Mouse (Mus musculus): ENCODE measurements around the gene Zc3hav1. TPM values are rescaled to one million over a fixed set of nuclear protein-coding genes. Genes with fewer than 3 reads are reported as not detected.

Zc3hav1 gene
- polyA plus RNA-seq, 1 experiment: 2.5 TPM

GRCm38 (mm10) chr6:38339078-38339477 lies 15.3 kb downstream of the Zc3hav1 start:
- Histone ChIP-seq H3K27me3 (ENCODE audit: control insufficient read depth, insufficient read depth, low read length) (no peaks in the 10 kb centered on the region), H3K4me3 (ENCODE audit: control insufficient read depth, low read depth, low read length) (no peak overlapping the region), H3K36me3 (ENCODE audit: control insufficient read depth, insufficient read depth, low read length) (no peaks in the 10 kb centered on the region), H3K27ac (ENCODE audit: control insufficient read depth, insufficient read depth, low read depth, low read length) (no peak overlapping the region), H3K4me1 (ENCODE audit: control insufficient read depth, insufficient read depth, low read length) (peaks cover 2% of the 10 kb centered on the region; the same call in 1 of the 2 replicates)
- no peak for TF ChIP-seq POLR2A (IDR thresholded peaks at IDR 0.05; ENCODE audit: control insufficient read depth, low read depth, low read length)
- no peak for TF ChIP-seq CTCF (IDR thresholded peaks at IDR 0.05; ENCODE audit: control insufficient read depth, insufficient read depth, insufficient replicate concordance, low read depth, low read length)

DNA sequence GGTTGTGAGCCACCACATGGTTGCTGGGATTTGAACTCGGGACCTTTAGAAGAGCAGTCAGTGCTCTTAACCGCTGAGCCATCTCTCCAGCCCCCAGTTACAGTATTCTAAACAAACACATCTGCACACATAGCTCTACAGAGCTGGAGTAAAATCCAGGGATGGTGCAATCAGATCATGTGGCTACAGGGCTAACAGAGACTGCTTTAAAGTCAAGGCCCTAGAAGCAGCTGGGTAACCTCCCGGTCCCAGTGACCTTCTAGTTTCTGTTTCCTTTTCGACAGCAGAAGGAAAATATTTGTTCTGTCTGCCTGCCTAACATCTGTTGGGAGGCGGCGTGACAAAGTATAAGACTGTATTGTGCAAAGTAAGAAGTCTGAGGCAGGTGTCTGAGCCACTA lies 16.5 kb downstream of the Zc3hav1 start:
- no peak overlapping the region for H3K4me3 ChIP-seq (ENCODE audit: control insufficient read depth, low read depth, low read length)
- H3K36me3 ChIP-seq (ENCODE audit: control insufficient read depth, insufficient read depth, low read length): no peaks in the 10 kb centered on the region
- no peaks in the 10 kb centered on the region for H3K27me3 ChIP-seq (ENCODE audit: control insufficient read depth, insufficient read depth, low read length)
- H3K27ac ChIP-seq (ENCODE audit: control insufficient read depth, insufficient read depth, low read depth, low read length): no peak overlapping the region
- no peak for TF ChIP-seq POLR2A (IDR thresholded peaks at IDR 0.05; ENCODE audit: control insufficient read depth, low read depth, low read length)
- TF ChIP-seq CTCF (IDR thresholded peaks at IDR 0.05; ENCODE audit: control insufficient read depth, insufficient read depth, insufficient replicate concordance, low read depth, low read length): no peak
- peaks cover 2% of the 10 kb centered on the region; the same call in 1 of the 2 replicates for H3K4me1 ChIP-seq (ENCODE audit: control insufficient read depth, insufficient read depth, low read length)

DNA sequence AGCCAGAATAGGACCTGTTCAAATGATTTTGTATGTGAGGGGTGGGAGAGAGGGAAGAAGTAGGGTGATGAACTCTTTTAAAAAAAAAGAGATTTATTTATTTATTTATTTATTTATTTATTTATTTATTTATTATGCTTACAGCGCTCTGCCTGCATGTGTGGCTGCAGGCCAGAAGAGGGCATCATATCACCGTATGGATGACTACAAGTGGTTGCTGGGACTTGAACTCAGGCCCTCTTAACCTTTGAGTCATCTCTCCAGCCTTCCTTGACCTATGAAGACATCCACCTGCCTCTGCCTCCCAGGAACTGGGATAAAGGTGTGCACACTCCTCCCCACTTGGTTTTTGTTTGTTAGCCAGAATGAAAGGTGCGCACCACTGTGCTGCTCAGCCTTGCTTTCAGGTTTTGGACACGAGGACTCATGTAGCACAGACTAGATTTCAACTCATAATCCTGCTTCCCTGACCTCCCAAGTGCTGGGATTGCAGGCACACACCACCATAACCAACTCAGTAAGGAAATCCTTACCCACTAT lies 17.2 kb downstream of the Zc3hav1 start:
- H3K36me3 ChIP-seq (ENCODE audit: control insufficient read depth, insufficient read depth, low read length): no peaks in the 10 kb centered on the region
- TF ChIP-seq CTCF (IDR thresholded peaks at IDR 0.05; ENCODE audit: control insufficient read depth, insufficient read depth, insufficient replicate concordance, low read depth, low read length) (no peak), POLR2A (IDR thresholded peaks at IDR 0.05; ENCODE audit: control insufficient read depth, low read depth, low read length) (no peak)
- peaks cover 2% of the 10 kb centered on the region; the same call in 1 of the 2 replicates for H3K4me1 ChIP-seq (ENCODE audit: control insufficient read depth, insufficient read depth, low read length)
- no peak overlapping the region for H3K4me3 ChIP-seq (ENCODE audit: control insufficient read depth, low read depth, low read length)
- H3K27ac ChIP-seq (ENCODE audit: control insufficient read depth, insufficient read depth, low read depth, low read length): no peak overlapping the region
- H3K27me3 ChIP-seq (ENCODE audit: control insufficient read depth, insufficient read depth, low read length): no peaks in the 10 kb centered on the region

DNA sequence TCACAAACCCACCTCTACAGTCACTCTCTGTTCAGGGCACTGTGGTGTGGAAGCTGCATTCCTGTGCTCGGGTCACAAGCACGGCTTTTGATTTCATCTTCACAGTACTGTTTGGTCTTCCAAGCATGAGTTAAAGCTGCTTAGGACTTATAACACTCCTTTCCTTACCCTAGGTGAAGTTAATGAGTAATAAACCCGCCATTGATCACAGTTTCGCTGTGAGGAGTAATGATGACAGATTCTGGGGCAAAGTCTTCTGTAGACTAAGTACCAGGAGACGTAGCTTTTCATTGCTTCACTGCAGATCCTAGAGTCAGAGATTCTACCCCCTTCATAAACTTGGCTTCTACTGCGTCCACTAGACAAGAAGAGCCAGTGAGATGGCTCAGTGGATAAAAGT lies 19.1 kb downstream of the Zc3hav1 start:
- TF ChIP-seq CTCF (IDR thresholded peaks at IDR 0.05; ENCODE audit: control insufficient read depth, insufficient read depth, insufficient replicate concordance, low read depth, low read length) (no peak), POLR2A (IDR thresholded peaks at IDR 0.05; ENCODE audit: control insufficient read depth, low read depth, low read length) (no peak)
- Histone ChIP-seq H3K27me3 (ENCODE audit: control insufficient read depth, insufficient read depth, low read length) (no peaks in the 10 kb centered on the region), H3K36me3 (ENCODE audit: control insufficient read depth, insufficient read depth, low read length) (no peaks in the 10 kb centered on the region), H3K4me3 (ENCODE audit: control insufficient read depth, low read depth, low read length) (no peak overlapping the region), H3K4me1 (ENCODE audit: control insufficient read depth, insufficient read depth, low read length) (no peaks in the 10 kb centered on the region), H3K27ac (ENCODE audit: control insufficient read depth, insufficient read depth, low read depth, low read length) (no peak overlapping the region)

GRCm38 (mm10) chr6:38326596-38326995 lies 27.8 kb downstream of the Zc3hav1 start:
- H3K36me3 ChIP-seq (ENCODE audit: control insufficient read depth, insufficient read depth, low read length): no peaks in the 10 kb centered on the region
- no peaks in the 10 kb centered on the region for H3K4me1 ChIP-seq (ENCODE audit: control insufficient read depth, insufficient read depth, low read length)
- H3K4me3 ChIP-seq (ENCODE audit: control insufficient read depth, low read depth, low read length): no peak overlapping the region
- H3K27ac ChIP-seq (ENCODE audit: control insufficient read depth, insufficient read depth, low read depth, low read length): no peak overlapping the region
- TF ChIP-seq CTCF (IDR thresholded peaks at IDR 0.05; ENCODE audit: control insufficient read depth, insufficient read depth, insufficient replicate concordance, low read depth, low read length) (no peak), POLR2A (IDR thresholded peaks at IDR 0.05; ENCODE audit: control insufficient read depth, low read depth, low read length) (no peak)
- no peaks in the 10 kb centered on the region for H3K27me3 ChIP-seq (ENCODE audit: control insufficient read depth, insufficient read depth, low read length)

- H3K4me3 ChIP-seq (ENCODE audit: control insufficient read depth, low read depth, low read length): no peak overlapping the region
- no peaks in the 10 kb centered on the region for H3K36me3 ChIP-seq (ENCODE audit: control insufficient read depth, insufficient read depth, low read length)
- H3K4me1 ChIP-seq (ENCODE audit: control insufficient read depth, insufficient read depth, low read length): no peaks in the 10 kb centered on the region
- H3K27me3 ChIP-seq (ENCODE audit: control insufficient read depth, insufficient read depth, low read length): no peaks in the 10 kb centered on the region
- no peak overlapping the region for H3K27ac ChIP-seq (ENCODE audit: control insufficient read depth, insufficient read depth, low read depth, low read length)
- TF ChIP-seq POLR2A (IDR thresholded peaks at IDR 0.05; ENCODE audit: control insufficient read depth, low read depth, low read length) (no peak), CTCF (IDR thresholded peaks at IDR 0.05; ENCODE audit: control insufficient read depth, insufficient read depth, insufficient replicate concordance, low read depth, low read length) (no peak)
These were observed 33.8 kb downstream of the Zc3hav1 start for GRCm38 (mm10) chr6:38320621-38321020.

DNA sequence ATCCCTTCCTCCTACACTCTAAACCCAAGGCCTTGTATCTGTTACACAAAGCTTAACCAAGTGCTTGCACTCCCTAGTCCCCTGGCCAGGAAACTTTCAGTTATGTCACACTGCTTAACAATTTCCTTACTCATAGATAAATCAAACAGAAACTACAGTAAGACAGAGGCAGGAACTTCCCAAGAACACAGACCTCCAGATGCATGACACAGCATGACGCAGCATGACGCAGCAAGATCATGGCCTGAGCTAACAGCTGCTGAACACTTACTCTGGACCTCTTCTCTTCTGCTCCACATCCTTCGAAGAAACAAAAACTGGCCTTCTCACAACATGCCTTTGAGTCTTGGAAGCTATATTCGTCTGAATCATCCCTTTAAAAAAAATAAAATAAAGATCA lies 38.4 kb downstream of the Zc3hav1 start:
- H3K4me1 ChIP-seq (ENCODE audit: control insufficient read depth, insufficient read depth, low read length): no peaks in the 10 kb centered on the region
- no peaks in the 10 kb centered on the region for H3K27me3 ChIP-seq (ENCODE audit: control insufficient read depth, insufficient read depth, low read length)
- no peak overlapping the region for H3K27ac ChIP-seq (ENCODE audit: control insufficient read depth, insufficient read depth, low read depth, low read length)
- H3K4me3 ChIP-seq (ENCODE audit: control insufficient read depth, low read depth, low read length): no peak overlapping the region
- no peaks in the 10 kb centered on the region for H3K36me3 ChIP-seq (ENCODE audit: control insufficient read depth, insufficient read depth, low read length)
- TF ChIP-seq POLR2A (IDR thresholded peaks at IDR 0.05; ENCODE audit: control insufficient read depth, low read depth, low read length): no peak
- TF ChIP-seq CTCF (IDR thresholded peaks at IDR 0.05; ENCODE audit: control insufficient read depth, insufficient read depth, insufficient replicate concordance, low read depth, low read length): no peak

DNA sequence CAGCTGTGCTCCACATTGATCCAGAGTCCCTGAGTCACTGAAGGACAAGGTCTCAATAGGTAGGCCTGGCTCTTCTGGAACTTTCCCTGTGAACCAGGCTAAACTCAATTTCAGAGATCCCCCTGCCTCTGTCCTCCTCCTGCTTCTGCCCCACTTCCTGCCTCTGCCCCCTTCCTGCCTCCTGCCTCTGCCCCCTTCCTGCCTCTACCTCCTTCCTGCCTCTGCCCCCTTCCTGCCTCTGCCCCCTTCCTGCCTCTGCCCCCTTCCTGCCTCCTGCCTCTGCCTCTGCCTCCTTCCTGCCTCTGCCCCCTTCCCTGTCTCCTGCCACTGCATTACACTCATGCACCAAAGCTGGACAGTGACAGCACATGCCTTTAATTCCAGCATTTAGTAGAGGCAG lies 44.7 kb downstream of the Zc3hav1 start:
- H3K4me1 ChIP-seq (ENCODE audit: control insufficient read depth, insufficient read depth, low read length): no peaks in the 10 kb centered on the region
- no peak overlapping the region for H3K27ac ChIP-seq (ENCODE audit: control insufficient read depth, insufficient read depth, low read depth, low read length)
- H3K4me3 ChIP-seq (ENCODE audit: control insufficient read depth, low read depth, low read length): no peak overlapping the region
- H3K36me3 ChIP-seq (ENCODE audit: control insufficient read depth, insufficient read depth, low read length): no peaks in the 10 kb centered on the region
- no peaks in the 10 kb centered on the region for H3K27me3 ChIP-seq (ENCODE audit: control insufficient read depth, insufficient read depth, low read length)
- TF ChIP-seq CTCF (IDR thresholded peaks at IDR 0.05; ENCODE audit: control insufficient read depth, insufficient read depth, insufficient replicate concordance, low read depth, low read length) (no peak), POLR2A (IDR thresholded peaks at IDR 0.05; ENCODE audit: control insufficient read depth, low read depth, low read length) (no peak)
